Mouse (Mus musculus) midbrain, postnatal 0 days (tissue): ENCODE data around the gene Hspa1a. TPM values are rescaled to one million over a fixed set of nuclear protein-coding genes. Genes with fewer than 3 reads are reported as not detected.

ENCODE experiments used
- ATAC-seq: fragments of 200-750 bp; cut with Nextera tagmentation; 2 replicates; pipeline ENCODE4 v1.8.0; 2017; ENCODE audit warnings: moderate number of reproducible peaks, mild to moderate bottlenecking, moderate TSS enrichment, moderate library complexity; ENCODE audit not compliant: low FRiP score
- DNase-seq: peaks from one replicate; pipeline ENCODE4 v3.0.0-alpha.2; 2015; ENCODE audit warnings: low spot score
- H3K27ac ChIP-seq: fragments of 300-500 bp; sonication (generic); 2 replicates; pipeline ENCODE4 v1.5.1; 2014; ENCODE audit warnings: low read depth, mild to moderate bottlenecking, low read length, mixed read lengths
- H3K27me3 ChIP-seq: fragments of 300-500 bp; sonication (generic); 2 replicates; pipeline ENCODE4 v1.6.1; 2014; ENCODE audit warnings: low read length, control low read depth, mixed read lengths; ENCODE audit not compliant: insufficient read depth
- H3K36me3 ChIP-seq: fragments of 300-500 bp; sonication (generic); 2 replicates; pipeline ENCODE4 v1.6.1; 2014; ENCODE audit warnings: low read length, control low read depth, mixed read lengths; ENCODE audit not compliant: insufficient read depth
- H3K4me1 ChIP-seq: fragments of 300-500 bp; sonication (generic); 2 replicates; pipeline ENCODE4 v1.6.1; 2014; ENCODE audit warnings: mild to moderate bottlenecking, control low read depth, antibody characterized with exemption, low read length, mixed read lengths; ENCODE audit not compliant: insufficient read depth
- H3K4me2 ChIP-seq: fragments of 300-500 bp; sonication (generic); 2 replicates; pipeline ENCODE4 v1.6.1; 2014; ENCODE audit warnings: low read depth, mild to moderate bottlenecking, low read length, mixed read lengths; ENCODE audit not compliant: poor library complexity, severe bottlenecking
- H3K4me3 ChIP-seq: fragments of 300-500 bp; sonication (generic); 2 replicates; pipeline ENCODE4 v1.5.1; 2014; ENCODE audit warnings: low read depth, mild to moderate bottlenecking, low read length, moderate library complexity
- H3K9ac ChIP-seq: fragments of 300-500 bp; sonication (generic); replicated peaks from 2 replicates; pipeline ENCODE4 v1.6.1; 2014; ENCODE audit warnings: mild to moderate bottlenecking, low read length, moderate library complexity, mixed read lengths; ENCODE audit not compliant: poor library complexity, severe bottlenecking
- H3K9me3 ChIP-seq: fragments of 300-500 bp; sonication (generic); 2 replicates; pipeline ENCODE4 v1.6.1; 2016; ENCODE audit warnings: low read length, control low read depth
- CTCF ChIP-seq: IDR thresholded peaks from 2 replicates; pipeline ENCODE4 v1.5.1; 2016; ENCODE audit warnings: antibody characterized with exemption, mild to moderate bottlenecking
- WGBS: fragments of 180-500 bp; shearing (Covaris S2); extraction: QIAGEN DNeasy Blood & Tissue Kit; methylation state at CpG from one replicate; pipeline ENCODE4 v1.1.7; 2014; 5-methylcytosine and 5-hydroxymethylcytosine counted together
- polyA plus RNA-seq: library from polyadenylated mRNA; unstranded; fragments of >200 nt; fragmentation: Nextera tagmentation; extraction: Ambion mirVana; gene quantifications from 2 replicates; pipeline ENCODE4 v1.2.1, GENCODE M21; 2015
- total RNA-seq: library from RNA; depleted of rRNA; stranded (reverse); fragments of >200 nt; gene quantifications from 2 replicates; pipeline ENCODE4 v1.2.3, GENCODE M21; 2014

Hspa1a gene
- total and polyA plus RNA-seq, 2 experiments from 2014 or later = 19.8 to 34.9 TPM

DNA sequence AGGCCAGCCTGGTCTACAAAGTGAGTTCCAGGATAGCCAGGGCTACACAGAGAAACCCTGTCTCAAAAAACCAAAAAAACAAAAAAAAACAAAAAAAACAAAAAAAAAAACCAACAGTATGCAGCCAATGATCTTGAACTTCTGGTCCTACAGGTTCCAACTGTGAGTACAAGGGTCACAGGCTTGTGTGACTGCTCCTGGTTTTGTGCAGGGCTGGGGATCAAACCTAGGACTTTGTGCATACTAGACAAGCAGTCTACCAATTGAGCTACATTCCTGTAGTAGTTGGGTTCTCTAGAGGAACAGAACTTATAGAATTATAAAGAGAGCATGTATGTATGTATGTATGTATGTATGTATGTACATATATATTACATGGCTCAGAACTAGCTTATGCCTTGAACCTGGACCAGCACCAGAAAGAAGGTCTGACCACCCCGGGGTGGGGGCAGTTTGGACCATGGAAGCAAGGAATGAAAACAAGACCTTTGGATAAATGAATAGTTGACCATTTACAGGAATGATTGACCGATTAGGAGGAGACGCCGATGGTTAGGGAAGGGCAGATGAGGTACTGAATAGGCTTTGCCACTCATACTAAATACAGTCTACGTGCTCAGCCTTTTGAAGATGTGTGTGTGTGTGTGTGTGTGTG, 25.3 kb downstream of the Hspa1a start:
- Histone ChIP-seq H3K4me3 (no peak overlapping the region), H3K4me2 (no peak overlapping the region), H3K36me3 (peaks cover 7% of the 10 kb centered on the region; the same call in 1 of the 2 replicates), H3K27ac (no peak overlapping the region), H3K4me1 (0 out of 2 replicates have a peak, but pooled peaks cover 5% of the 10 kb centered on the region), H3K9me3 (no peaks in the 10 kb centered on the region), H3K27me3 (no peaks in the 10 kb centered on the region), H3K9ac (no peak overlapping the region)
- no peak for ATAC-seq
- no peak for TF ChIP-seq CTCF
- no peak for DNase-seq
- 92% methylated on average over 5 of the region's 5 CpGs for WGBS

DNA sequence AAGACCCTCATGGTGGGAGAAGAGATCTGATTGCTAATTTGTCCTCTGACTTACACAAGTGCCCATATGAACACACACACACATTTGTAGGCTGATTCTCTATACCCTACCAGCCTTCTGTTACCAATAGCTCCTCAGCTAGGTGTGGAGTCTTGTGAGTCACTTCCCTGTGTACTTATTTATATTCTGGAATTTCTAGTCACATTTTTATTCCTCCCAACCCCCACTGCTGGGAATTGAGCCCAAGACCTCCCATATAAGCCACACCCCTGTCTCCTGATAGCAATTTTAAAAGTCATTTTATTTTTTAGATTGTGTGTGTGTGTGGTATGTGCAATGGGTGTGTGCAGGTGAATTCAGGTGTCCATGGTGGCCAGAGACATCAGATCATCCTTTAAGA, 27.6 kb downstream of the Hspa1a start:
- no peaks in the 10 kb centered on the region for H3K9me3 ChIP-seq
- no peak for TF ChIP-seq CTCF
- H3K27ac ChIP-seq = no peak overlapping the region
- H3K4me2 ChIP-seq = no peak overlapping the region
- H3K4me3 ChIP-seq = no peak overlapping the region
- H3K9ac ChIP-seq = no peak overlapping the region
- no peaks in the 10 kb centered on the region for H3K27me3 ChIP-seq
- DNase-seq (no peak), ATAC-seq (no peak)
- H3K36me3 ChIP-seq = no peaks in the 10 kb centered on the region
- no peaks in the 10 kb centered on the region for H3K4me1 ChIP-seq

DNA sequence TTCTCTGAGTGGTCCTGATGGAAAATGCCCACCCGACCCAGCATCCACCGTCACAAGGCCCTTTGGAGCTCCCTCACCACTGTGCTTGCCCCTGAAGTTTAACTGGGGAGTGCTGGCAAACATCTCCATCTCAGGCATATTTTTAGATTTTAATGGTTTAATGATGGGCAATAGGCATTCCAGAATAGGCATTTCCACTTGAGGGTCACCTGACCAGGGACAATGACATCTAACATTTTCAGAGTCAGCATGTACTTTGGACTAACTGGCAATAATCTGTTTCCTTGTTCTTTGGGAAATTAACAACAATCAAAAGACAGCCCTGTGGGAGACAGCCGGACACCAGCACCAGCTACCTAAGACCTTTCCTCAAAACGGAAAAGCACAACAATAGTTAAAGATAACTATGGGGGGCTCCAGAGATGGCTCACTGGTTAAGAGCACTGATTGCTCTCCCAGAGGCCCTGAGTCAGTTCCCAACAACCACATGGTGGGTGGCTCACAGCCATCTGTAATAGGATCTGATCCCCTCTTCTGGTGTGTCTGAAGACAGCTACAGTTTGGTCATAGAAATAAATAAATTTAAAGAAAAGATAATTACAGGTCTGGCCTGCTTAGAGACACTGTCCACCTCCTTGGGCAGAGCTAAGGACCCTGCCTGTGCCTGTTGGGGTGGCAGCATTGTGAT, 28.7 kb downstream of the Hspa1a start:
- ATAC-seq = no peak
- no peak overlapping the region for H3K9ac ChIP-seq
- H3K9me3 ChIP-seq = no peaks in the 10 kb centered on the region
- no peaks in the 10 kb centered on the region for H3K27me3 ChIP-seq
- no peak overlapping the region for H3K4me3 ChIP-seq
- no peak overlapping the region for H3K4me2 ChIP-seq
- no peaks in the 10 kb centered on the region for H3K36me3 ChIP-seq
- H3K4me1 ChIP-seq = no peaks in the 10 kb centered on the region
- no peak for TF ChIP-seq CTCF
- WGBS = 84% methylated on average over 4 of the region's 4 CpGs
- no peak for DNase-seq
- no peak overlapping the region for H3K27ac ChIP-seq

DNA sequence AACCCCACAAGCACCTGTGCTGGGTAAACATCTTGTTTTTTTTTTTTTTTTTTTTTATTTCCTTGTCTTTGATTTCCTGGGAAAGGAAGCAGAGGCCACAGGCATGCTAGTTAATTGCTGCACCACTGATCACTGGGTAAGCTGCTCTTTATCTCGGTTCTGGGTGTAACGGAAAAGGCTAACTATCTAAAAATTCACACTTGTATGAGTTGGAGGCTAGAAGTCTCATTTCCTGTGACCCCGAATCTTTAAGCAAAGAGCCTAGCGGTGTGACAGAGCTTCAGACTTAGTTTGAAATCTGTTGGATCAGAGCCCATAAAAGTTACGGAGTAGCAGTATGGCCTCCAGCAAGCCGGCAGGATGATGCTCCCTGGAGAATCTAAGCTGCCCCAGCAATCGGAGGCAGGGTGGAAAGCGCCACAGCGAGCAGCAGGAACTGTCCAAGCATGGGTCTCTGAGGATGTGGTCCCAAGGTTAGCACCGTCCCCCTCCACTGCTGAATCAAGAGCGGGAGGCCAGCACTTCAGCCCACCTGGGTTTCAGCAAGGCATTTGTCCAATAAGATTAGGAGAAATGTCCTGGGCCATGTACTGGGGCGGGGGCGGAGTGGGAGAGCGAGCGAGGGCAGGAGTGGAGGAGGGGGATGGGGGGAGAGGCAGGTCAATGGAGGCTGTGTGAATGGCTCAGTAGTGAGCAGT, 30.5 kb downstream of the Hspa1a start:
- H3K27me3 ChIP-seq = no peaks in the 10 kb centered on the region
- no peaks in the 10 kb centered on the region for H3K4me1 ChIP-seq
- H3K4me2 ChIP-seq = peak overlapping the region; percentile 32
- H3K9me3 ChIP-seq = no peaks in the 10 kb centered on the region
- 8% methylated on average over 15 of the region's 15 CpGs for WGBS
- H3K27ac ChIP-seq = no peak overlapping the region
- ATAC-seq (no peak), DNase-seq (no peak)
- H3K4me3 ChIP-seq = no peak overlapping the region; the same call in 1 of the 2 replicates
- H3K9ac ChIP-seq = no peak overlapping the region
- 0 out of 2 replicates have a peak, but pooled peaks cover 4% of the 10 kb centered on the region for H3K36me3 ChIP-seq
- TF ChIP-seq CTCF = no peak

DNA sequence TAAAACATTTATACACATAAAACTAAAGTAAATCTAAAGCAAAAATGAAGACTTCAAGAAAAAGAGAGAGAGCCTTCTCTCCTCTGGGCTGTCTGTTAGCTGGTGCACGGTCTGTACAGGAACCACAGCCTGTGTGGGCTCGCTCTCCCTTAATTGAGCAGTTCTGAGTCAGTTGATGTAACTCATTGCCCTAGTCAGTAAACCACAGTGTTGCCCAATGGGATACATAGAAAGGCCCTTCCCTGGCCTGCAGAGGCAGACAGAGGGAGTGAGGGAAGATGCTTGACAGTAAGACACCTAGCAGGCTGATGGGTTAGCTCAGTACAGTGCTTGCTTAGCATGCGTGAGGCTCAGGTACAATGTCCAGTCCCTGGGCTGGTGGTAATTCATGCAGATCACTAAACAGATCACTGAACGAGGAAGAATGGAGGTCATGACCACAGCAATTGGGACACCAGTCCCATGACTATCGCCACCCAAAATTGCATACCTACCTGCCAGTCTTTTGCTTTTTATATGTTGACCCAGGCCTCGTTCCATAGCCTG, 33.9 kb downstream of the Hspa1a start:
- Histone ChIP-seq H3K27ac (no peak overlapping the region), H3K9ac (no peak overlapping the region), H3K4me3 (no peak overlapping the region), H3K4me1 (no peaks in the 10 kb centered on the region), H3K27me3 (no peaks in the 10 kb centered on the region), H3K36me3 (peaks cover 20% of the 10 kb centered on the region), H3K4me2 (no peak overlapping the region), H3K9me3 (no peaks in the 10 kb centered on the region)
- 87% methylated on average over 6 of the region's 6 CpGs for WGBS
- TF ChIP-seq CTCF = no peak
- ATAC-seq (no peak), DNase-seq (no peak)

DNA sequence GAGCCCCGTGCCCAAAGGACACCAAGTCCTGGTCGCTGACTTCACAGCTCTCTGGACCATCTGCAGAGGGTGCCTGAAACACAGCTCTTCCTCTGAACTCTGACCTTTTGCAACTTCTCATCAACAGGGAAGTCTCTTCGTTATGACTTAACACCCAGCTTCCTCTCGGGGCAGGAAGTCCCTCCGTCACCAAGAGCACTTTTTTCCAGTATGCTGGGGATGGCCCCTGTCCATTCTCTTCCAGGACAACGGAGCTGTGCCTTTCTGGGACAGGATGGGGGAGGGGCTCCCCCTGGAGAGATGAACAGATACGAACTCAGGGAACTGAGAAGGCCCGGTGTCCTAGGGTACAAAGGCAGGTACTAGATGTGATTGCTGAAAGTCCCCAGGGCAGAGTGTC, 37.1 kb downstream of the Hspa1a start:
- H3K9ac ChIP-seq = no peak overlapping the region
- 57% methylated on average over 8 of the region's 8 CpGs for WGBS
- H3K4me1 ChIP-seq = 0 out of 2 replicates have a peak, but pooled peaks cover 3% of the 10 kb centered on the region
- H3K27ac ChIP-seq = no peak overlapping the region
- ATAC-seq = no peak
- H3K36me3 ChIP-seq = peaks cover 20% of the 10 kb centered on the region
- no peak overlapping the region for H3K4me2 ChIP-seq
- H3K9me3 ChIP-seq = no peaks in the 10 kb centered on the region
- no peaks in the 10 kb centered on the region for H3K27me3 ChIP-seq
- TF ChIP-seq CTCF = no peak
- no peak overlapping the region for H3K4me3 ChIP-seq
- no peak for DNase-seq
